Mouse (Mus musculus): ENCODE measurements around the gene Ermp1. TPM values are rescaled to one million over a fixed set of nuclear protein-coding genes. Genes with fewer than 3 reads are reported as not detected.

The Ermp1 gene
- 10 to 100 TPM; 35.9 to 38.7 TPM for total RNA-seq (2023)

DNA sequence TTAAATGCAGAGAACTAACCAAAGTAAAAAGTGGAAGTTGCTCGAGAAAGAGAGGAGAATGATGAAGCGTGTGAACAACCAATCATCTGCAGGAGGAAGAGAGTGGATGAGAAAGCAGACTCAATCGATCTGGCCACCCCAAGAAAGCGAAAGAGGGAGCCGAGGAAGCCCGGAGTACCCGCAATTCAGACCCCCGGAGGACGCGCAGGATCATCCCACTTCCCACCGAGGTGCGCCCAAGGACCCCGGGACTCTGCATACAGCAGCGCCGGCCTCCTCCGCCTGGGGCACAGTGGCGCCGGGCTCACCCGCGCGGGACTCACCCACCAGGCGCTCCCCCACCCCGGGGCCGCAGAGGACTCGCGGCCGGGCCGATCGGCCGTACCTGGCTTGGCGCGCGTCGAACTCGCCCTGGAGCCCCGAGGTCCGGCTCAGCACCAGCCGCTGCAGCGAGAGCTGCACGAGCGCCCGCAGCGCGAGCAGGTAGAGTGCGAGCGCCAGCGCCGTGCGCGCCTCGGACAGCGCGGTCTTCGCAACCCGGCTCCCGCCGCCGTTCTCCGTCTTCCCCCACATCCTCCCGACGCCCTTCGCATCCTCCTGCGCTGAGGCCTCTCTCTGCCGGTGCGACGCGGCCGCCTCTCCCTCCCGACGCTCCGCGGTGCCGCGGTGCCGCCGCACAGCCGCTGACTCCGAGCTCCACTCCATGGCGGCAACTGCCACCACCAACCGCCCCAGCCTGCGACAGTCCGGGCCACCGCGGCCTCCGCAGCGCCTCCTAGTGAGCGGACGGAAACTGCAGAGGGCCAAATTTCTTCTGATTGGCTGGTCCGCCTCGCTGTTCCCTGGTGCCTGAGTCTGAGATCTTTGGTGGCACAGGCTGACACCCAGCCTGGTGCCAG is at the start of gene Ermp1:
Ermp1 (minus strand) TSS at position 765 of the 899 bp plus-strand sequence.

DNA sequence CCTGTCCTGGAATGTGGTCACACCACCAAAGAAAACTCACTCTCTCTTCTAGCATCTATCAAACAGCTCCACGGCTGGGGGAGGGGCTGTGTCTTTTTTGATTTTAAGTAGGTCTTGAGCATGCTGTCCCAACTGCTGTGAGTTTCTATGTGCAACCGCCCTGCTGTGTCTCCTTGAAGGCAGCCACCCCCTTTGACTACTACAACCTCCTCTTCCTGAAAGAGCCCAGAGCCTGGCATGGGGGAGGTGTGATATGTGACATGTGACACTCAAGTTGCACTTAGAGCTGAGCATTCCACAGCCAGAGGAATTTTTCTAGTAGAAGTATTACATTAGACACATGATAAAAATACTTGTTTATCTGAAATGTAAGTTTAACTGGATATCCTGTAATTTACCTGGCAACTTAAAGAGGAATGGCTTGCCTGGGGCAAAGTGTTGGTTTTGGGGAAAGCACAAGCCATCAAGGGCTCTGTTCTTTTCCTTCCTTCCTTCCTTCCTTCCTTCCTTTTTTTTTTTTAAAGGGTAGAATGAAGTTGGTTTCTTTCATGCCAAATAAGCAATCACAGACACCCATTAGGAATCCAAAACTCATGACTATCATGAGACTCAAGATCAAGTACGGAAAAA is 49.1 kb upstream of the Ermp1 start, which contains the start of gene Mlana:
Mlana (plus strand) TSS at position 580 of the 630 bp plus-strand sequence.

Other genes starting within 250 kb of the Ermp1 start
- under 1 TPM; 0.24 to 0.53 TPM for gene Pdcd1lg2, start 237.5 kb downstream of the Ermp1 start, total RNA-seq (2023)
- gene Ric1, start 126.1 kb downstream of the Ermp1 start, total RNA-seq (2023): 10 to 100 TPM; 18.0 to 19.6 TPM
- not detected for gene Mlana, start 49.4 kb upstream of the Ermp1 start, total RNA-seq (2023)
- gene 9930021J03Rik, start 157.6 kb upstream of the Ermp1 start, total RNA-seq (2023): 10 to 100 TPM; 22.3 to 23.6 TPM
- gene Ranbp6, start 164.6 kb upstream of the Ermp1 start, total RNA-seq (2023): 10 to 100 TPM in 1 of 2 experiments, 1 to 10 TPM in 1; 9.2 to 10.3 TPM

Data from neutrophil, adult 83 days (primary cell).